Mouse (Mus musculus) left cerebral cortex, adult 2 months (tissue): ENCODE measurements at regions not wholly inside any gene's neighbourhood (a gene's known extent, or its start where the extent isn't known, plus 50 kb on each side); places are given as distances from the start of the nearest gene placed in this dataset.

Experiments
- DNase-seq, 2 experiments: peaks; one replicate each; pipeline ENCODE4 v3.0.0; 2021 to 2022; ENCODE audit warnings: low spot score in 2 of 2, mixed read lengths in 1 of 2; ENCODE audit errors: extremely low spot score in 1 of 2
- H3K27ac ChIP-seq: fragments of 200-600 bp; 2 replicates; pipeline ENCODE4 v1.8.1; 2022
- H3K4me3 ChIP-seq: fragments of 200-600 bp; 2 replicates; pipeline ENCODE4 v1.8.1; 2022
- CTCF ChIP-seq: fragments of 200-600 bp; IDR thresholded peaks from 2 replicates; pipeline ENCODE4 v1.8.1; 2022; ENCODE audit warnings: antibody characterized with exemption, mild to moderate bottlenecking, moderate library complexity
- intact Hi-C: fragments of 180-260 bp; cut with DNase I; formaldehyde crosslinking; loops from one replicate; pipeline ENCODE4 v1.15.1; 2025

DNA sequence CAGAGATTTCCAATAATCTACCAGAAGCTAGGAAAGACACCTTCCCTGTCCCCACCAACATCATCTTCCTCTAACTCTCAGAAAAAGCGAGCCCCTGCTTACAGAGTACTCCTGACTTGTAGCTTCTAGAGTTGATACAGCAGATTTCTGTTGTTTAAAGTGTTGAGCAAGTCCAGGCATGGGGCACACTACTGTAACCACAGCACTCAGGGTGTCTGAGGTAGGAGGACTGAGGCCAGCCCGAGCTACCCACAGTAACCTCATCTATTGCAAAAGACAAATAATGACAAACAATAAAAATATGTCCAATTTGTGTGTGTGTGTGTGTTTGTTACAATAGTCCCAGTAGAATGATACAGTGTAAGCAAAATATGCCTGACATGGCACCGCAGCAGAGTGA is 144.3 kb upstream of the Eif4g2 start:
- TF ChIP-seq CTCF: no peak
- no peak overlapping the region for H3K4me3 ChIP-seq
- no peak for DNase-seq
- no peak overlapping the region for H3K27ac ChIP-seq
- intact Hi-C loops: no loop called here

- no peak overlapping the region for H3K27ac ChIP-seq
- no peak for DNase-seq
- TF ChIP-seq CTCF: no peak
- intact Hi-C loops: no loop called here
- H3K4me3 ChIP-seq: no peak overlapping the region
Measured at GRCm38 (mm10) chr7:111226026-111226656, 143.3 kb upstream of the Eif4g2 start.

DNA sequence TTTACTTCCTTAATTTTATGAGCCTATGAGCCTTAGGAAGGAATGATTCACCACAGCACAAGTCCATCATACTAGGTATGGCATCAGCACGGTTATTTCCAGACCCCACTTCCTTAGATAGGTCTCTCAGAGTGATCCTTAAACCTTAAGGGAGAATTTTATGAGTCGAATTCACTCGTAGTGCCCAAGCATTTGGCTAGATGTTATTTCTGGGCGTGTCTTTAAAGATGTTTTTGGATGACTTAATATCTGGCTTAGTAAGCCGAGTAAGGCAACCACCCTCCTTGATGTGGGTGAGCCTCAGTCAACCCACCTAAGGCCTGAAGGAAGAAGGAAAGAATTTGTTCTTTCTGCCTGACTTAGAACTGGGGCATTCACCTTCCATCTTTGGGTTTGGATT is 132.8 kb upstream of the Eif4g2 start:
- intact Hi-C loops: no loop called here
- TF ChIP-seq CTCF: no peak
- no peak overlapping the region for H3K4me3 ChIP-seq
- no peak for DNase-seq
- H3K27ac ChIP-seq: no peak overlapping the region

GRCm38 (mm10) chr7:111214226-111214906 is 131.5 kb upstream of the Eif4g2 start:
- DNase-seq: no peak

GRCm38 (mm10) chr7:111212188-111212587 is 129.4 kb upstream of the Eif4g2 start:
- intact Hi-C loops: no loop called here
- no peak for TF ChIP-seq CTCF

More at GRCm38 (mm10) chr7:111214226-111214906, 131.5 kb upstream of the Eif4g2 start:
- no peak overlapping the region for H3K27ac ChIP-seq
- TF ChIP-seq CTCF: no peak
- no peak overlapping the region for H3K4me3 ChIP-seq
- intact Hi-C loops: no loop called here

DNA sequence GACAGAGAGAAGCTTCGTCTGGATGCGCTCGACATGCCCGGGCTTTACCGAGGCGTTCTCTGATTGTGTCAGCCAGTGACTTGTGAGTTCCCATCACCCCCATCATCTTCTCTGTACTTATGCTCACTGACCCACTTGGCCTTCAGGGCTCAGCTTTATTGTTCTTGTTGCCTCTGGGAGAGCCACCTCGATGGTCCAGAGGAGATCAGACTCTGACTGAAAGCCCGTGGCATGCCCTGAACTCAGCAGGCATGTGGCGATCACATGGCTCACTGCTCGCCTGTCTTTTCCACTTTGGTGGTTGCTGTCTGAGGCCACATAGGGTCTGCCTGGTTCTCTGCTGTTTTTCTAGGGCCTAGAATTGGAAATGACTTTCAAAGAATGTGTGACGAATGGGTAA is 128.8 kb upstream of the Eif4g2 start:
- no peak overlapping the region for H3K4me3 ChIP-seq
- no peak for DNase-seq
- TF ChIP-seq CTCF: no peak
- no peak overlapping the region for H3K27ac ChIP-seq
- intact Hi-C loops: no loop called here

More at GRCm38 (mm10) chr7:111212188-111212587, 129.4 kb upstream of the Eif4g2 start:
- DNase-seq: no peak
- H3K27ac ChIP-seq: no peak overlapping the region
- no peak overlapping the region for H3K4me3 ChIP-seq

DNA sequence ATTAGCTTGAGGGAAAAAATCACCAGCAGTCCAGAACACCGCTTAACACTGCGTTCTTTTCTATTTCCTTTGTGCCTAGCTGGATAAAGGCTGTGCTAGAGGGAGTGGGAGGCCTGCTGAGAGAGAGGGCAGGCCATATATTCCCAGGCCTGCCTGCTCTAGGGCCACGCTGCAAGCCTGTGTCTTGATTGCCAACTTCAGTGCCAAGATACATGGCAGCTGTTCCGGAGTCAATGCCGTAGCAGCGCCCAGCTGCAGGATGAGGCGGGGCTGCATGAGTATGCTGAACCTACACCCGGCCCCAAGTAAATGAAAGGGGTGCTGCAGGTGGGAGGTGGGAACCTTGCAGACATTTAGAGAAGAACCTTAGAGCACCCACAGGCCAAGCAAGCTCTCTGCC is 127.5 kb upstream of the Eif4g2 start:
- TF ChIP-seq CTCF: no peak
- DNase-seq: no peak
- intact Hi-C loops: no loop called here

GRCm38 (mm10) chr7:111205876-111206275 is 123.0 kb upstream of the Eif4g2 start:
- H3K4me3 ChIP-seq: no peak overlapping the region
- intact Hi-C loops: no loop called here
- DNase-seq: no peak
- no peak for TF ChIP-seq CTCF
- no peak overlapping the region for H3K27ac ChIP-seq

More for the DNA sequence above, 127.5 kb upstream of the Eif4g2 start:
- H3K4me3 ChIP-seq: no peak overlapping the region
- H3K27ac ChIP-seq: no peak overlapping the region

DNA sequence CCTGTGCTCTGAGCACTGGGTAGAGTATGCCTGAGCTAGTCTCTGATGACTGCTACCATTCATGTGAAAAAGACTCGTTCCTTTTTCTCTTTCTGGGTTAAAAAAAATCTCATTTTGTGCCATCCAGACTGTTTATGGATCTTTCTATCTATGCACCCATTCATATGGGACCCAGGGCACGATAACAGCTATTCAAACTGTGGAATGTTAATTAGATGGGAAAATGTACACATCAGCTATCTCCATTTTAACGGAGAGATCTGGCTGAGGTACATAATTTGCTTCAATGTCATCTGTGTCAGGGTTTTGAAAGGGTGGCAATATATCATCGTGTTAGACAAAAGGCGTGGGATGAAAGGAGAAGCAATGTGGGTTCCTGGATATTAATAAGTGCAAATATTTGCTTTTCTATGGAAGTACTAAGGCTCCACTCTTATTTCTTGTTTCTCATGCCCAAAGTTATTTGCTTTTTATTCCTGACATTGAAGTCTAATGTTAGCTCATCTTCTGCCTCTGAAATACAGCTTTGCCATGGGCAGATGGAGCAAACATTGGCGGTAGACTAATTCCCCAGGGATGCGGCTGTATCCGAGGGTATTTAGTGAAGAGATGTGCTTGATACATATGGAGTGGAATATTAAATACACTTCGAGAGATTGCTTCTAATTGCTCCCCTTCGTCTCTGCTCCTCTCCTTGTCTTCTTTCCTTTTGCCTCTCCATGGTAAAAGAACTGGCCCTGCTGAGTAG is 116.0 kb upstream of the Eif4g2 start:
- TF ChIP-seq CTCF: no peak
- DNase-seq: no peak
- Histone ChIP-seq H3K27ac (no peak overlapping the region), H3K4me3 (no peak overlapping the region)
- intact Hi-C loops: no loop called here

DNA sequence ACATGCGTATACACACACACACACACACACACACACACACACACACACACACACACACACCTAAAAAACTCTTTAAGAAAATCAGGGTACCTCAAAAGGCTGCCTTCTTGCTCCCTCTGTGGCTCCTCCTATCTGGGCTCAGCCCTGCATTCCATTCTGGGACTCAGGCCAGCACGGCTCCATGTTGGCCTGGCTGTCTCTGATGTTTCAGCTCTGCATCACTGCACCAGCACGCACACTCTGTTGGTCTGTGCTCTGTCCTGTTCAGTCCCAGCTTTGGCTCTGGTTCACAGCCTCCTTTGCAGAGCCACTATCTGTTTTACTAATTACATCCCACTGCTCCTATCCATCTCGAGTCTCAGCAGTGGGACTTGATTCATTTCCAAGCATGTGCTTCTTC is 108.8 kb upstream of the Eif4g2 start:
- no peak overlapping the region for H3K4me3 ChIP-seq
- no peak for TF ChIP-seq CTCF

GRCm38 (mm10) chr7:111191216-111191615 is 108.4 kb upstream of the Eif4g2 start:
- Histone ChIP-seq H3K27ac (no peak overlapping the region), H3K4me3 (no peak overlapping the region)
- no peak for TF ChIP-seq CTCF
- no peak for DNase-seq
- intact Hi-C loops: no loop called here

More for the DNA sequence above, 108.8 kb upstream of the Eif4g2 start:
- H3K27ac ChIP-seq: no peak overlapping the region
- no peak for DNase-seq
- intact Hi-C loops: no loop called here

DNA sequence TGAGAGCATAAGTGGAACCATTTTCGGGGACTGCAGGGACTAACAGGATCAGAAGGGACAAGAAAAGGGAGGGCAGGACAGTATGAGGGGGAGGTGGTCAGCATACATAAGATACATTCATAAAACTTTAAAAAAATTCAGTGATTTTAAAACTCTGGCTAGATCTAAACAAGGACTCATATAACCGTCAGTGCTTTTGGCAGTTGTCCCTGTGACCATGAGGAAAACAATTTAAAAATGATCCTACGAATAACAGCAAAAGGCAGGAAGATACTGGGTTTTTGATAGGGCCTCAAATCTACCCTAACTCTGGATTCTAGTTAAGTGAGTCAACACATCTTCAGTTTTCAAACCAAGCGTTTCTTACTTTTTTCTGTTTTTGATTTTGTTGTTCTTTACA is 106.9 kb upstream of the Eif4g2 start:
- H3K27ac ChIP-seq: no peak overlapping the region
- no peak for DNase-seq
- H3K4me3 ChIP-seq: no peak overlapping the region
- TF ChIP-seq CTCF: no peak
- intact Hi-C loops: no loop called here
